Mouse (Mus musculus) E14TG2a.4 (cell line): Measurements from ENCODE around the gene Arl15.
A peak's percentile ranks its signal among the peaks of the same experiment; 100 is the strongest.

Source experiments
- H3K27me3 ChIP-seq: 2 replicates; pipeline ENCODE4 v1.6.1; 2014; ENCODE audit warnings: low read length, control low read depth; ENCODE audit not compliant: insufficient read depth
- H3K36me3 ChIP-seq: 2 replicates; pipeline ENCODE4 v1.6.1; 2014; ENCODE audit warnings: low read length, control low read depth; ENCODE audit not compliant: insufficient read depth
- H3K4me1 ChIP-seq: replicated peaks from 2 replicates; pipeline ENCODE4 v1.6.1; 2014; ENCODE audit warnings: low read depth, low read length, control low read depth
- H3K4me3 ChIP-seq: replicated peaks from 2 replicates; pipeline ENCODE4 v1.5.1; 2014; ENCODE audit warnings: mild to moderate bottlenecking, low read length
- H3K9me3 ChIP-seq: 2 replicates; pipeline ENCODE4 v1.6.1; 2014; ENCODE audit warnings: low read length, control low read depth
- CTCF ChIP-seq: conservative IDR thresholded peaks from 2 replicates; pipeline ENCODE4 v1.5.1; 2014; ENCODE audit warnings: low read length
- NANOG ChIP-seq: IDR thresholded peaks from 2 replicates; pipeline ENCODE4 v1.6.1; 2014; ENCODE audit warnings: borderline replicate concordance, low read length, mixed read lengths
- POU5F1 ChIP-seq: IDR thresholded peaks from 2 replicates; pipeline ENCODE4 v1.6.1; 2014; ENCODE audit warnings: low read length, borderline replicate concordance

The Arl15 gene

GRCm38 (mm10) chr13:113794705-113795655, 675 bp downstream of the Arl15 start:
- peaks cover 7% of the 10 kb centered on the region; the same call in 1 of the 2 replicates for H3K36me3 ChIP-seq
- H3K4me3 ChIP-seq, result peak overlapping the region; percentile 95
- no peaks in the 10 kb centered on the region for H3K27me3 ChIP-seq
- H3K4me1 ChIP-seq, result peaks cover 33% of the 10 kb centered on the region
- no peak for TF ChIP-seq POU5F1
- TF ChIP-seq CTCF, result no peak
- no peak for TF ChIP-seq NANOG
- no peaks in the 10 kb centered on the region for H3K9me3 ChIP-seq

- no peak overlapping the region for H3K4me3 ChIP-seq
- peaks cover 56% of the 10 kb centered on the region for H3K4me1 ChIP-seq
- H3K36me3 ChIP-seq, result peaks cover 7% of the 10 kb centered on the region; the same call in 1 of the 2 replicates
- H3K9me3 ChIP-seq, result no peaks in the 10 kb centered on the region
- TF ChIP-seq NANOG (no peak), CTCF (no peak), POU5F1 (no peak)
- no peaks in the 10 kb centered on the region for H3K27me3 ChIP-seq
These were observed 3.1 kb downstream of the Arl15 start for GRCm38 (mm10) chr13:113797378-113797777.

GRCm38 (mm10) chr13:113799361-113799760, 5.1 kb downstream of the Arl15 start:
- no peak for TF ChIP-seq POU5F1
- no peak for TF ChIP-seq CTCF
- no peak for TF ChIP-seq NANOG

GRCm38 (mm10) chr13:113800246-113800645, 5.9 kb downstream of the Arl15 start:
- no peak for TF ChIP-seq CTCF
- no peak for TF ChIP-seq POU5F1
- TF ChIP-seq NANOG, result no peak
- Histone ChIP-seq H3K36me3 (peaks cover 7% of the 10 kb centered on the region; the same call in 1 of the 2 replicates), H3K4me1 (peaks cover 44% of the 10 kb centered on the region), H3K4me3 (no peak overlapping the region), H3K9me3 (no peaks in the 10 kb centered on the region), H3K27me3 (no peaks in the 10 kb centered on the region)

More at GRCm38 (mm10) chr13:113799361-113799760, 5.1 kb downstream of the Arl15 start:
- H3K4me3 ChIP-seq, result no peak overlapping the region
- peaks cover 46% of the 10 kb centered on the region for H3K4me1 ChIP-seq
- peaks cover 7% of the 10 kb centered on the region; the same call in 1 of the 2 replicates for H3K36me3 ChIP-seq
- H3K9me3 ChIP-seq, result no peaks in the 10 kb centered on the region
- H3K27me3 ChIP-seq, result no peaks in the 10 kb centered on the region

- H3K4me3 ChIP-seq, result no peak overlapping the region
- peaks cover 7% of the 10 kb centered on the region; the same call in 1 of the 2 replicates for H3K36me3 ChIP-seq
- H3K9me3 ChIP-seq, result peaks cover 6% of the 10 kb centered on the region
- TF ChIP-seq CTCF, result no peak
- no peak for TF ChIP-seq POU5F1
- no peaks in the 10 kb centered on the region for H3K27me3 ChIP-seq
- peaks cover 28% of the 10 kb centered on the region for H3K4me1 ChIP-seq
These were observed 8.3 kb downstream of the Arl15 start for GRCm38 (mm10) chr13:113802571-113802970.

GRCm38 (mm10) chr13:113811141-113811540, 16.8 kb downstream of the Arl15 start:
- 0 out of 2 replicates have a peak, but pooled peaks cover 5% of the 10 kb centered on the region for H3K36me3 ChIP-seq
- no peak overlapping the region for H3K4me3 ChIP-seq
- H3K4me1 ChIP-seq, result peaks cover 66% of the 10 kb centered on the region
- TF ChIP-seq CTCF, result no peak
- no peak for TF ChIP-seq NANOG
- TF ChIP-seq POU5F1, result no peak
- H3K9me3 ChIP-seq, result peaks cover 9% of the 10 kb centered on the region
- H3K27me3 ChIP-seq, result no peaks in the 10 kb centered on the region

- Histone ChIP-seq H3K9me3 (peaks cover 8% of the 10 kb centered on the region), H3K27me3 (no peaks in the 10 kb centered on the region), H3K4me1 (peaks cover 76% of the 10 kb centered on the region), H3K36me3 (0 out of 2 replicates have a peak, but pooled peaks cover 5% of the 10 kb centered on the region), H3K4me3 (no peak overlapping the region)
- TF ChIP-seq CTCF (no peak), POU5F1 (no peak), NANOG (no peak)
These were observed 17.7 kb downstream of the Arl15 start for GRCm38 (mm10) chr13:113811910-113812592.

- TF ChIP-seq NANOG, result no peak
- TF ChIP-seq CTCF, result no peak
- no peak for TF ChIP-seq POU5F1
- H3K9me3 ChIP-seq, result peaks cover 3% of the 10 kb centered on the region
- H3K4me1 ChIP-seq, result peaks cover 81% of the 10 kb centered on the region
- H3K27me3 ChIP-seq, result no peaks in the 10 kb centered on the region
- H3K36me3 ChIP-seq, result 0 out of 2 replicates have a peak, but pooled peaks cover 5% of the 10 kb centered on the region
- H3K4me3 ChIP-seq, result no peak overlapping the region
These were observed 18.3 kb downstream of the Arl15 start for GRCm38 (mm10) chr13:113812593-113812975.

GRCm38 (mm10) chr13:113814121-113814520, 19.8 kb downstream of the Arl15 start:
- Histone ChIP-seq H3K36me3 (peaks cover 9% of the 10 kb centered on the region; the same call in 1 of the 2 replicates), H3K9me3 (no peaks in the 10 kb centered on the region), H3K4me3 (no peak overlapping the region), H3K4me1 (peaks cover 90% of the 10 kb centered on the region), H3K27me3 (no peaks in the 10 kb centered on the region)
- no peak for TF ChIP-seq NANOG
- no peak for TF ChIP-seq POU5F1
